Comparison of ENCODE assay signal across 8 mouse cellular contexts in genomic region chr2:29217897-29218296, GRCm38 (mm10). TPM values are rescaled to one million over a fixed set of nuclear protein-coding genes. Genes with fewer than 3 reads are reported as not detected.
A peak's percentile ranks its signal among the peaks of the same experiment; 100 is the strongest.
DNase-seq lines count a peak whose midpoint lies in the region; ATAC-seq and TF ChIP-seq lines count a peak whose summit lies in the region.

No protein-coding gene starts in this region.

- intact Hi-C loops in heart, postnatal 25 days (cut with DNase I): loop anchor here (5.0 kb wide), 1 partner anchor 384 kb away; no protein-coding TSS in a partner anchor

- no peak overlapping the region for H3K9ac ChIP-seq in forebrain, embryonic 13.5 days
- H3K9ac ChIP-seq in forebrain, embryonic 12.5 days: no peak overlapping the region
- H3K9ac ChIP-seq in lung, embryonic 14.5 days: no peak overlapping the region

- H3K9me3 ChIP-seq in forebrain, embryonic 13.5 days (replicated peaks): no peaks in the 10 kb centered on the region
- no peaks in the 10 kb centered on the region for H3K9me3 ChIP-seq in forebrain, embryonic 12.5 days
- H3K9me3 ChIP-seq in lung, embryonic 14.5 days (ENCODE audit: low read depth, low read length): no peaks in the 10 kb centered on the region
- H3K9me3 ChIP-seq in limb, embryonic 10.5 days (replicated peaks): no peaks in the 10 kb centered on the region

- no peaks in the 10 kb centered on the region for H3K27me3 ChIP-seq in forebrain, embryonic 13.5 days
- H3K27me3 ChIP-seq in forebrain, embryonic 12.5 days: no peaks in the 10 kb centered on the region
- no peaks in the 10 kb centered on the region for H3K27me3 ChIP-seq in lung, embryonic 14.5 days (ENCODE audit: insufficient read depth, low read length)
- H3K27me3 ChIP-seq in limb, embryonic 10.5 days (ENCODE audit: low read depth, poor library complexity, severe bottlenecking): no peaks in the 10 kb centered on the region

- no peak overlapping the region for H3K4me3 ChIP-seq in forebrain, embryonic 13.5 days
- H3K4me3 ChIP-seq in forebrain, embryonic 12.5 days (replicated peaks): no peak overlapping the region
- H3K4me3 ChIP-seq in lung, embryonic 14.5 days (ENCODE audit: low read depth, low read length): no peak overlapping the region
- H3K4me3 ChIP-seq in limb, embryonic 10.5 days: no peak overlapping the region

- TF ChIP-seq CTCF in lung, embryonic 14.5 days (IDR thresholded peaks at IDR 0.05; ENCODE audit: low read depth): peak; percentile 17; the same call in 1 of the 2 replicates

- ATAC-seq in forebrain, embryonic 13.5 days: peak; percentile 24; the same call in 1 of the 2 replicates
- no peak for ATAC-seq in forebrain, embryonic 12.5 days (ENCODE audit: low FRiP score)
- ATAC-seq in lung, embryonic 14.5 days (ENCODE audit: insufficient read depth): no peak

- WGBS in forebrain, embryonic 13.5 days: 78% methylated on average over 10 of the region's 10 CpGs
- WGBS in forebrain, embryonic 12.5 days: 74% methylated on average over 10 of the region's 10 CpGs
- 62% methylated on average over 10 of the region's 10 CpGs for WGBS in lung, embryonic 14.5 days
- 73% methylated on average over 10 of the region's 10 CpGs for WGBS in limb, embryonic 10.5 days

- DNase-seq in adrenal gland, postnatal 36 days: peak; percentile 84 to 87
- peak; percentile 57 to 73 for DNase-seq in frontal cortex, postnatal 10 days (ENCODE audit: low spot score in 2 of 2)
- DNase-seq in heart, postnatal 25 days (ENCODE audit: low spot score): peak; percentile 62
- DNase-seq in lung, embryonic 14.5 days: no peak
- DNase-seq in c-Kit-positive CD71-positive TER-119-positive erythroid progenitor cells, embryonic 14.5 days (ENCODE audit: low spot score): no peak
- no peak for DNase-seq in limb, embryonic 10.5 days (ENCODE audit: low spot score)

- H3K36me3 ChIP-seq in forebrain, embryonic 13.5 days (ENCODE audit: poor library complexity, severe bottlenecking): no peaks in the 10 kb centered on the region
- H3K36me3 ChIP-seq in forebrain, embryonic 12.5 days (replicated peaks): no peaks in the 10 kb centered on the region
- no peaks in the 10 kb centered on the region for H3K36me3 ChIP-seq in lung, embryonic 14.5 days (ENCODE audit: insufficient read depth)
- H3K36me3 ChIP-seq in limb, embryonic 10.5 days: no peaks in the 10 kb centered on the region

- no peak overlapping the region for H3K27ac ChIP-seq in forebrain, embryonic 13.5 days
- H3K27ac ChIP-seq in forebrain, embryonic 12.5 days: no peak overlapping the region
- no peak overlapping the region for H3K27ac ChIP-seq in lung, embryonic 14.5 days (ENCODE audit: low read depth)
- H3K27ac ChIP-seq in limb, embryonic 10.5 days: no peak overlapping the region

- no peaks in the 10 kb centered on the region for H3K4me1 ChIP-seq in forebrain, embryonic 13.5 days
- peaks cover 11% of the 10 kb centered on the region for H3K4me1 ChIP-seq in forebrain, embryonic 12.5 days
- H3K4me1 ChIP-seq in lung, embryonic 14.5 days (ENCODE audit: insufficient read depth): no peaks in the 10 kb centered on the region
- H3K4me1 ChIP-seq in limb, embryonic 10.5 days: peaks cover 5% of the 10 kb centered on the region; the same call in 1 of the 2 replicates

- H3K4me2 ChIP-seq in forebrain, embryonic 13.5 days: no peak overlapping the region
- no peak overlapping the region for H3K4me2 ChIP-seq in forebrain, embryonic 12.5 days
- H3K4me2 ChIP-seq in lung, embryonic 14.5 days: no peak overlapping the region

RNA-seq across cellular contexts. Expression of gene Ntng2, which starts 34.9 kb away (rescaled TPM):
- 6.2 and 8.4 TPM in 2 replicates for polyA plus RNA-seq in forebrain, embryonic 13.5 days (2015; fragmentation: Nextera tagmentation; extraction: Ambion mirVana)
- polyA plus RNA-seq in forebrain, embryonic 12.5 days (2016; fragmentation: Nextera tagmentation; extraction: Ambion mirVana): 3.0 and 3.8 TPM in 2 replicates
- 10 to 100 TPM; 35.0 to 44.2 TPM for total RNA-seq in adrenal gland, postnatal 36 days (2021)
- 1 to 10 TPM; 4.6 to 5.8 TPM for total RNA-seq in heart, postnatal 25 days (2021)
- 0.46 and 0.99 TPM in 2 replicates for polyA plus RNA-seq in lung, embryonic 14.5 days (2014; fragmentation: Nextera tagmentation; extraction: Ambion mirVana)
- polyA plus RNA-seq in limb, embryonic 10.5 days (2016; fragmentation: Nextera tagmentation; extraction: Ambion mirVana): 0.16 and 0.50 TPM in 2 replicates

Comparison
In these comparisons a context has a peak if more than half of its experiments do, and no peak if none do; other contexts are left out.
1. DNase-seq: peak in adrenal gland, postnatal 36 days (2 of 2), frontal cortex, postnatal 10 days (2 of 2) and heart, postnatal 25 days (single experiment); none in lung, embryonic 14.5 days (single experiment), c-Kit-positive CD71-positive TER-119-positive erythroid progenitor cells, embryonic 14.5 days (single experiment) and limb, embryonic 10.5 days (single experiment).